Mouse (Mus musculus) bone marrow, adult 2 months (tissue): ENCODE measurements around the gene Ctnnbl1.

ENCODE experiments used
- CTCF ChIP-seq: fragments of 200-500 bp; IDR thresholded peaks from 2 replicates; pipeline ENCODE4 v1.5.1; 2011; ENCODE audit warnings: low read length, control low read depth; ENCODE audit not compliant: control insufficient read depth, insufficient read depth
- POLR2A ChIP-seq: fragments of 200-500 bp; IDR thresholded peaks from 2 replicates; pipeline ENCODE4 v1.6.1; 2011; ENCODE audit warnings: low read depth, mild to moderate bottlenecking, control low read depth, low read length, borderline replicate concordance; ENCODE audit not compliant: control insufficient read depth

GRCm38 (mm10) chr2:157821259-157821658, 84.1 kb downstream of the Ctnnbl1 start:
- TF ChIP-seq POLR2A = no peak
- TF ChIP-seq CTCF = no peak
